Mouse (Mus musculus) midbrain, embryonic 11.5 days (tissue): ENCODE measurements around the gene Snhg11. TPM values are rescaled to one million over a fixed set of nuclear protein-coding genes. Genes with fewer than 3 reads are reported as not detected.
"Not testable (repeated sequence)": the region's sequence is repeated elsewhere in the genome, so short reads cannot be mapped to it uniquely, and the experiment has no call there.

ENCODE experiments used
- ATAC-seq: fragments of 200-750 bp; cut with Nextera tagmentation; 2 replicates; pipeline ENCODE4 v1.8.0; 2017; ENCODE audit warnings: moderate TSS enrichment, moderate library complexity; ENCODE audit not compliant: low FRiP score
- DNase-seq: peaks from one replicate; pipeline ENCODE4 v3.0.0; 2015; ENCODE audit warnings: low spot score; ENCODE audit errors: missing footprints
- H3K27ac ChIP-seq: fragments of 300-500 bp; sonication (generic); 2 replicates; pipeline ENCODE4 v1.5.1; 2014; ENCODE audit warnings: low read depth, low read length
- H3K27me3 ChIP-seq: fragments of 300-500 bp; sonication (generic); 2 replicates; pipeline ENCODE4 v1.6.1; 2014; ENCODE audit warnings: mild to moderate bottlenecking, low read length, moderate library complexity, mixed read lengths; ENCODE audit not compliant: control insufficient read depth, insufficient read depth
- H3K36me3 ChIP-seq: fragments of 300-500 bp; sonication (generic); 2 replicates; pipeline ENCODE4 v1.6.1; 2014; ENCODE audit warnings: mild to moderate bottlenecking, low read length, moderate library complexity, mixed read lengths; ENCODE audit not compliant: control insufficient read depth, insufficient read depth
- H3K4me1 ChIP-seq: fragments of 300-500 bp; sonication (generic); 2 replicates; pipeline ENCODE4 v1.6.1; 2014; ENCODE audit warnings: low read length; ENCODE audit not compliant: control insufficient read depth, insufficient read depth
- H3K4me2 ChIP-seq: fragments of 300-500 bp; sonication (generic); 2 replicates; pipeline ENCODE4 v1.6.1; 2014; ENCODE audit warnings: mild to moderate bottlenecking, moderate library complexity
- H3K4me3 ChIP-seq: fragments of 300-500 bp; sonication (generic); 2 replicates; pipeline ENCODE4 v1.5.1; 2014; ENCODE audit warnings: low read depth, low read length
- H3K9ac ChIP-seq: fragments of 300-500 bp; sonication (generic); 2 replicates; pipeline ENCODE4 v1.6.1; 2014; ENCODE audit warnings: low read length
- H3K9me3 ChIP-seq: fragments of 300-500 bp; sonication (generic); 2 replicates; pipeline ENCODE4 v1.6.1; 2016; ENCODE audit warnings: low read length; ENCODE audit not compliant: control insufficient read depth
- WGBS: fragments of 180-500 bp; shearing (Covaris S2); extraction: QIAGEN DNeasy Blood & Tissue Kit; methylation state at CpG from one replicate; pipeline ENCODE4 v1.1.7; 2014; 5-methylcytosine and 5-hydroxymethylcytosine counted together
- polyA plus RNA-seq: library from polyadenylated mRNA; unstranded; fragments of >200 nt; fragmentation: Nextera tagmentation; extraction: Ambion mirVana; gene quantifications from 2 replicates; pipeline ENCODE4 v1.2.1, GENCODE M21; 2014

Snhg11 gene
- polyA plus RNA-seq, 1 experiment from 2014 or later = 19.8 TPM

DNA sequence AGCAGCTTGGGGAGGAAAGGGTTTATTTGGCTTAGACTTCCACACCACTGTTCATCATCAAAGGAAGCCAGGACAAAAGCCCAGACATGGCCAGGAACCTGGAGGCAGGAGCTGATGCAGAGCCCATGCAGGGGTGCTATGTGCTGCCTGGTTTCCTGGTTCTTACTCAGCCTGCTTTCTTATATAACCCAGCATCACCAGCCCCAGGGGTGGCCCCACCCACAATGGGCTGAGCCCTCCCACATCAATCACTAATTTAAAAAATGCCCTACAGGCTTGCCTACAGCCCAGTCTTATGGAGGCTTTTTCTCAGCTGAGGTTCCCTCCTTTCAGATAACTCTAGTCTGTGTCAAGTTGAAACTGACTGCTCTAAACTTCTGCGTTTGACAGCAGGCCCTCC lies 2.4 kb downstream of the Snhg11 start:
- no peak overlapping the region for H3K4me2 ChIP-seq
- 88% methylated on average over 1 of the region's 1 CpGs for WGBS
- H3K9me3 ChIP-seq = no peaks in the 10 kb centered on the region
- H3K4me3 ChIP-seq = no peak overlapping the region
- 0 out of 2 replicates have a peak, but pooled peaks cover 4% of the 10 kb centered on the region for H3K4me1 ChIP-seq
- H3K27ac ChIP-seq = no peak overlapping the region
- H3K9ac ChIP-seq = no peak overlapping the region
- no peak for ATAC-seq
- no peak for DNase-seq
- H3K36me3 ChIP-seq = no peaks in the 10 kb centered on the region
- H3K27me3 ChIP-seq = peaks cover 2% of the 10 kb centered on the region; the same call in 1 of the 2 replicates

DNA sequence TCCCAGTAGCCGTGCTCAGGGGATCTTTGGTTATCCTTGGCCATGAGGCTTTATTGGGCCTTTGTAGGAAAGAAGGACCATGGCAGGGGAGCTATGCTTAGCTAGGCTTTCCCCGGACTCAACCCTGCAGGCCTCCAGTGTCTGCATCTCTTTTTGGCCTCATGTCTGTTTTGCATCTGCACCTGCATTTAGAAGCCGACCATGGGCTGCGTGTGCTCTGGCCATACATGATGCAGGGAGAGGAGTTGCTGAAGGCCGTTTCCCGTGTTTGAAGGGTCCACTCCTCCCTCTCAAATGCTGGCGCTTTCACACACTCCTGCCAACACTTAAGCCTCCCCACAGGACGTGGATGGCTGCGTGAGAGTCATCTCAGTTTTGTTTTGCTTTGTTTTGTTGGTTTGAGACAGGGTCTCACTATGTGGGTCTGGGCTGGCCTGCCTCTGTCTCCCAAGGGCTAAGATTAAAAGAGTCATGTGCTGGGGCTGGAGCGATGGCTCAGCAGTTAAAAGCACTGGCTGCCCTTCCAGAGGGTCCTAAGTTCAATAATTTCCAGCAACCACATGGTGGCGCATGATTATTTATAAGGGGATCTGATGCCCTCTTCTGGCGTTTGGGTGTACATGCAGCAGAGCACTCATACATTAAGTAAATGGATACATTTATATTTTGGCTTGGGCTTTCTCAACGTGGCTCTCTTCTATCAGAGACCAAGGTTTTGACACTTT lies 4.1 kb downstream of the Snhg11 start:
- no peak overlapping the region for H3K4me3 ChIP-seq
- DNase-seq = peak; percentile 97
- no peak overlapping the region for H3K9ac ChIP-seq
- no peak overlapping the region for H3K4me2 ChIP-seq
- H3K27me3 ChIP-seq = peaks cover 2% of the 10 kb centered on the region; the same call in 1 of the 2 replicates
- H3K27ac ChIP-seq = no peak overlapping the region
- WGBS = 45% methylated on average over 13 of the region's 13 CpGs
- H3K4me1 ChIP-seq = 0 out of 2 replicates have a peak, but pooled peaks cover 4% of the 10 kb centered on the region
- H3K9me3 ChIP-seq = no peaks in the 10 kb centered on the region
- H3K36me3 ChIP-seq = no peaks in the 10 kb centered on the region
- peak; percentile 52 for ATAC-seq

DNA sequence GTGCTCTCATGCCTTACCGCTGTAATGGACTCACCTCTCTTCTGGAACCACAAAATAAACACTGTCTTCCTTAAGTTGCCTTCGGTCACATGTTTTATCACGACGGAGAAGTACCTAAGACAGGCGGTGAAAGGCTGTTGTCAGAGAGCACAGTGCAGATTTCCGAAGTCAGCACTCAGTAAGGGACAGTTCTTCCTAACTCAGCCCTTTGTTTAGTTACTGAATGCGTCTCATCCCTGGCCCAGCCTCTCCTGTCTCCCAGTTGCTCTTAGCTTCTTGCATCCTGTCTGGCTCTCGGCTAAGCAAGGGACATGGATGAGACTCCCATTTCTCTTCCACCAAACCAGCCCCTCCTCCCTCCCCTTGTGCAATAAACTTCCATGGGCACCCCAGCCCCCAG lies 10.6 kb downstream of the Snhg11 start:
- no peaks in the 10 kb centered on the region for H3K36me3 ChIP-seq
- H3K9me3 ChIP-seq = no peaks in the 10 kb centered on the region
- no peaks in the 10 kb centered on the region for H3K4me1 ChIP-seq
- H3K4me2 ChIP-seq = no peak overlapping the region
- no peaks in the 10 kb centered on the region for H3K27me3 ChIP-seq
- no peak overlapping the region for H3K27ac ChIP-seq
- H3K9ac ChIP-seq = no peak overlapping the region
- ATAC-seq (no peak), DNase-seq (no peak)
- 44% methylated on average over 8 of the region's 8 CpGs for WGBS
- no peak overlapping the region for H3K4me3 ChIP-seq

DNA sequence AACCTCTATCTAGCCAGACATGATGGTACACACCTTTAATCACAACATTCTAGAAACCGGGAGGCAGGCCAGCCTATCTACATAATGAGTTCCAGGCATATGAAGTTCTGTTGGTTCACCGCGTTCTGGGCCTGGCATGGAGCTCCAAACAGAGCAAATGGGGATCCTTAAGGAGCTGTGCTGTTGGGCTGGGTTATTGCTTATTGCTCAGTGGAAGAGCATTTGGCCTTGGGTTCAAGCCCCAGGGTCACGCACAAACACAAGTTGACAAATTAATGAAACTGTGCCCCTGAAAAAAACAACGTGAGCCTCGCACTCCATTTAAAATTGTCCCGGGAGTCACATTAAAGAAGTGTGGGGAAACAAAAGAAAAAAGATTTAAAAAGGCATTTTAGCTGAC lies 14.0 kb downstream of the Snhg11 start:
- Histone ChIP-seq H3K27ac (no peak overlapping the region), H3K27me3 (no peaks in the 10 kb centered on the region), H3K9me3 (no peaks in the 10 kb centered on the region), H3K9ac (no peak overlapping the region), H3K4me3 (no peak overlapping the region), H3K36me3 (no peaks in the 10 kb centered on the region), H3K4me1 (no peaks in the 10 kb centered on the region), H3K4me2 (no peak overlapping the region)
- ATAC-seq = no peak
- DNase-seq = no peak
- WGBS = 91% methylated on average over 7 of the region's 7 CpGs

DNA sequence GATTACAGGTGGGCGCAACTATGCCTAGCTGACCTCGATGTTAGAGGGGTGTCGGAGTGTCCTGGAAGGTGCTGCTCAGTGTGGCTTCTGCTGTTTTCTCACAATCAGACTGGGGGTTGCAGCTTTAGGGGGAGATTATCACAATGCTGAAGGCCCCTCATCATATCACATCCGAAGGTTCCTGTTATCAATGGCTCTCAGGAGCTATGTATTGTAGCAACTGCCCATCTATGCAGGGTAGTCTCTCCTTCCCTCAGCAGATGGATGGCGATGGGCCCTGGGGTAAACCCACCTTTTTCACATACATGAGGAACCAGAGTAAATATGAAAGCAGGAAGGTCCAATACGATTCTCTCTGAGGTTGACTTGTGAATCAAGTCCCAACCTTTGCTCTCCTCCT lies 20.9 kb downstream of the Snhg11 start:
- DNase-seq (no peak), ATAC-seq (no peak)
- Histone ChIP-seq H3K27me3 (no peaks in the 10 kb centered on the region), H3K27ac (no peak overlapping the region), H3K4me1 (no peaks in the 10 kb centered on the region), H3K4me3 (no peak overlapping the region), H3K9me3 (no peaks in the 10 kb centered on the region), H3K36me3 (no peaks in the 10 kb centered on the region), H3K4me2 (no peak overlapping the region), H3K9ac (no peak overlapping the region)
- 86% methylated on average over 6 of the region's 6 CpGs for WGBS

DNA sequence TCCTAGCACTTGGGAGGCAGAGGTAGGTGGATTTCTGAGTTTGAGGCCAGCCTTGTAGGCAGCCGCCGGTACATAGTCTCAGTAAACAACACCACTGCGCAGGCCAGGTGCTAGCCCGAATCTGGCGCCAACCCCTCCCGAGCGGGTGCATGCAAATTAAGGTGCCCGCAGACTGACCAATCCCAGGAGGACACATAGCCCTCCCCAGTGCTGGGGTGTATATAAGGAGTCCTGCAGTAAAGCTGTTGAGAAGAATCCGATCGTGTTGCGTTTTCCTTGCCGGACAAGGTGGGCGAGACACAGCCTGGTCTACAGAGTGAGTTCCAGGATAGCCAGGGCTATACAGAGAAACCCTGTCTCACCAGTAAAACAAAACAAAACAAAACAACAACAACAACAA lies 21.7 kb downstream of the Snhg11 start:
- H3K9me3 ChIP-seq, DNase-seq, H3K9ac ChIP-seq, H3K36me3 ChIP-seq, H3K4me3 ChIP-seq, H3K27me3 ChIP-seq, H3K4me1 ChIP-seq, ATAC-seq, H3K4me2 ChIP-seq, H3K27ac ChIP-seq: not testable (repeated sequence)
- 77% methylated on average over 13 of the region's 13 CpGs for WGBS

DNA sequence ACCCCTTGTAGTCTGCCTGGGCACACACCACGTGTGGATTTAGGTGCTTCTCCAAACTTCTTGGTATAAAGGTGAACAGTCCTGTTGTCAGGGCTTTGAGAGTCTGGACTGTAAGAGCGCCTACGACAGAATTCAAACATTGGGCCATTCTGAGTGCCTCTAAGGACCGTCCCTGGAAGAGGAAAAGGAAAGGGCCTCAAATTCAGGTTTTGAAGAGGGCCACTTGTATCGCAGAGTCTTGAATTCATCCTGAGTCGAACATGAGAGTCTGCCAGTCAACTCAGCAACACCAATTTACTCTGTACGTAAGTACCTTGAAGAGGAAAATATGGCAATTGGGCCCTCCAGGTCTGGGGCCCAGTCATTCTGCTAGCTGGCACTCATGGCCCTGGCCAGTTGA lies 27.5 kb downstream of the Snhg11 start:
- Histone ChIP-seq H3K4me3 (no peak overlapping the region), H3K9ac (no peak overlapping the region), H3K9me3 (no peaks in the 10 kb centered on the region), H3K27me3 (no peaks in the 10 kb centered on the region), H3K36me3 (no peaks in the 10 kb centered on the region), H3K4me1 (no peaks in the 10 kb centered on the region), H3K27ac (no peak overlapping the region), H3K4me2 (no peak overlapping the region)
- 86% methylated on average over 7 of the region's 7 CpGs for WGBS
- ATAC-seq (no peak), DNase-seq (no peak)

DNA sequence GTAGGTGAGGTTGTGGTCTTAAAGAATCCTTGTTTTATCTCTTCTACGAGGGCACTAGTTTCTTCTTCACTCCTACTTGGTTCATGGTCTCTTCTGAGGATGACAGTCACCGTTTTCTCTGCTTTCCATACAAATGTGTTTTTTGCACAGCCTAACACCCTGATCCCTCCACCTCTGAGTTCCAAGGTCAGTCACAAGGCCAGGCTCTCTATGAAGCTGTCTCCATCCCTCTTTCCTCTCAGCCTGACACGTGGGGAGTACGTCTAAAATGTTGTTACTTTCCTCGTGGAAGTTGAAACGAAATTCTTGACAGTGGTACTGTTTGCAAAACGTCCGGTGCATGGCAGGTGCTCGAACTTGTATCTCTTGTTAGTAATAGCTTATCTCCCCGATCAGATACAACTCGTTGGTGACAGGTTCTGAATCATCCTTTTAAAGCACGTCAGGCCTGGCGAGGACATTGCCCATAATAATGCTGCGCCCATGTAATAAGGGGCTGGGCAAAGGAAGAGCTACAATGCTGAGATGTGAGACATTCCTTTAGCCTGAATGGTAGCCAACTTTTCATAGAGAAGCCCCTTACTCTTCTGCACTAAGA lies 33.7 kb downstream of the Snhg11 start:
- 25% methylated on average over 14 of the region's 14 CpGs for WGBS
- H3K27ac ChIP-seq = no peak overlapping the region
- H3K4me2 ChIP-seq = peak overlapping the region; percentile 39
- ATAC-seq = peak; percentile 43
- no peaks in the 10 kb centered on the region for H3K9me3 ChIP-seq
- H3K27me3 ChIP-seq = no peaks in the 10 kb centered on the region
- H3K4me3 ChIP-seq = peak overlapping the region; percentile 91
- H3K4me1 ChIP-seq = peaks cover 8% of the 10 kb centered on the region; the same call in 1 of the 2 replicates
- H3K36me3 ChIP-seq = no peaks in the 10 kb centered on the region
- H3K9ac ChIP-seq = peak overlapping the region; percentile 91
- DNase-seq = no peak

DNA sequence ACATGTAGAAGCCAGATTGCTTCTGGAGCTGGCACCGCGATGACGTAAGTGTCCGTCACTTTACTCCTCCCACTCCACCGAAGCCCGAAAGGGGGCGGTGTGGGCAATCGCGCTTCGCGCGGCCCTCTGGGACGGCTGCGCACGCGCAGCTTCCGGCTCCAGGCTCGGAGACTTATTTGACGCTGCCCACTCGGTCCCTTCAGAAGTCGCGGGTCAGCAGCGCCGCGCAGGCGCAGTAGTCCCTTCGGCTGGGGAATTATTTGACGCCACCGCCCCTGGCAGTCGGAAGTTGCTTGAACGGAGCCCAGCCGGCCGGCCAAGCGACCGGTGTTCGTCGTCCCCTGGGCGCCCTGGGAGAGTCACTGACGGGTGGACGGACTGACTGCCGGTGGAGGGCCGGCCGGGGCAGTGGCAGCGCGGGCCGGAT lies 34.2 kb downstream of the Snhg11 start, which contains the start of gene Ralgapb:
Gene Ralgapb (plus strand): TSS at position 254 of the 427 bp plus-strand sequence.
- peak within 1 kb of the TSS; percentile 91 for H3K4me3 ChIP-seq
- DNase-seq (peak; percentile 100), ATAC-seq (peak; percentile 91)
- no peaks in the 10 kb centered on the region for H3K9me3 ChIP-seq
- peaks cover 8% of the 10 kb centered on the region; the same call in 1 of the 2 replicates for H3K4me1 ChIP-seq
- H3K27me3 ChIP-seq = no peaks in the 10 kb centered on the region
- under 1% methylated on average over 46 of the region's 46 CpGs for WGBS
- peak within 1 kb of the TSS; percentile 73 for H3K4me2 ChIP-seq
- peak within 1 kb of the TSS; percentile 91 for H3K9ac ChIP-seq
- H3K36me3 ChIP-seq = no peaks in the 10 kb centered on the region
- peak within 1 kb of the TSS; percentile 52; the same call in 1 of the 2 replicates for H3K27ac ChIP-seq
